8 mouse cellular contexts compared by ENCODE assay signal in genomic region chr13:58129687-58130246, GRCm38 (mm10). TPM values are rescaled to one million over a fixed set of nuclear protein-coding genes. Genes with fewer than 3 reads are reported as not detected.
DNase-seq lines count a peak whose midpoint lies in the region; ATAC-seq and TF ChIP-seq lines count a peak whose summit lies in the region.

No protein-coding gene starts in this region.

- no peaks in the 10 kb centered on the region for H3K9me3 ChIP-seq in hindbrain, embryonic 14.5 days (ENCODE audit: control insufficient read depth, low read length)

- peaks cover 9% of the 10 kb centered on the region for H3K4me1 ChIP-seq in liver, adult 2 months (ENCODE audit: control insufficient read depth, insufficient read depth, low read length)
- peaks cover 11% of the 10 kb centered on the region for H3K4me1 ChIP-seq in bone marrow macrophage, adult 2 months (ENCODE audit: control insufficient read depth, insufficient read depth, low read length)
- H3K4me1 ChIP-seq in hindbrain, embryonic 14.5 days (replicated peaks; ENCODE audit: control insufficient read depth, insufficient read depth, low read length) = peaks cover 25% of the 10 kb centered on the region

- peaks cover 2% of the 10 kb centered on the region; the same call in 1 of the 2 replicates for H3K36me3 ChIP-seq in liver, adult 2 months (ENCODE audit: control insufficient read depth, insufficient read depth, low read length)
- H3K36me3 ChIP-seq in hindbrain, embryonic 14.5 days (replicated peaks; ENCODE audit: control insufficient read depth, insufficient read depth) = peaks cover 10% of the 10 kb centered on the region

- whole genome bisulfite sequencing in liver, adult 2 months = 22% methylated on average over 4 of the region's 4 CpGs
- 38% methylated on average over 4 of the region's 4 CpGs for WGBS in hindbrain, embryonic 14.5 days

- H3K4me2 ChIP-seq in hindbrain, embryonic 14.5 days (replicated peaks) = peak overlapping the region; percentile 79

- H3K27me3 ChIP-seq in liver, adult 2 months (ENCODE audit: control insufficient read depth, insufficient read depth, low read length) = no peaks in the 10 kb centered on the region
- H3K27me3 ChIP-seq in hindbrain, embryonic 14.5 days (ENCODE audit: control insufficient read depth, insufficient read depth, low read length) = no peaks in the 10 kb centered on the region

- H3K9ac ChIP-seq in liver, adult 2 months (ENCODE audit: low read depth, low read length) = peak overlapping the region; percentile 90
- peak overlapping the region; percentile 100 for H3K9ac ChIP-seq in hindbrain, embryonic 14.5 days

- peak overlapping the region; percentile 93 for H3K27ac ChIP-seq in liver, adult 2 months (replicated peaks; ENCODE audit: insufficient read depth, low read depth, low read length)
- H3K27ac ChIP-seq in bone marrow macrophage, adult 2 months (ENCODE audit: insufficient read depth, low read depth, low read length) = peak overlapping the region; percentile 92
- peak overlapping the region; percentile 100 for H3K27ac ChIP-seq in hindbrain, embryonic 14.5 days

- TF ChIP-seq CTCF in liver, adult 2 months (IDR thresholded peaks at IDR 0.05; ENCODE audit: low read depth, low read length) = no peak
- TF ChIP-seq CTCF in bone marrow macrophage, adult 2 months (IDR thresholded peaks at IDR 0.05; ENCODE audit: low read depth, low read length) = no peak

- no peak for DNase-seq in liver, adult 2 months (ENCODE audit: extremely low read depth, low read depth, low spot score)
- DNase-seq in liver = no peak
- peak; percentile 24 for DNase-seq in hindbrain, embryonic 14.5 days (ENCODE audit: low spot score)
- peak; percentile 46 for DNase-seq in naive thymus-derived CD4-positive, alpha-beta T cell, adult 2 months (ENCODE audit: low read depth)
- no peak for DNase-seq in urinary bladder, postnatal 10 days (ENCODE audit: low spot score)
- DNase-seq in yolk sac, embryonic 10.5 days (ENCODE audit: low spot score) = no peak
- no peak for DNase-seq in Muller cell, postnatal 12 days (ENCODE audit: inconsistent ontology term)

- no peak for ATAC-seq in hindbrain, embryonic 14.5 days (ENCODE audit: low FRiP score)

- peak overlapping the region; percentile 88; the same call in 1 of the 2 replicates for H3K4me3 ChIP-seq in liver, adult 2 months (ENCODE audit: insufficient read depth, low read depth, low read length)
- peak overlapping the region; percentile 80 for H3K4me3 ChIP-seq in bone marrow macrophage, adult 2 months (ENCODE audit: insufficient read depth, low read length)
- H3K4me3 ChIP-seq in hindbrain, embryonic 14.5 days (replicated peaks; ENCODE audit: low read length) = peak overlapping the region; percentile 93

- TF ChIP-seq POLR2A in liver, adult 2 months (IDR thresholded peaks at IDR 0.05; ENCODE audit: extremely low read depth, insufficient read depth, low read length) = no peak
- TF ChIP-seq POLR2A in bone marrow macrophage, adult 2 months (IDR thresholded peaks at IDR 0.05; ENCODE audit: borderline replicate concordance, low read depth, low read length) = no peak

- peaks cover 12% of the 10 kb centered on the region for H3K79me2 ChIP-seq in liver, adult 2 months (ENCODE audit: control insufficient read depth, insufficient read depth, low read length)

RNA-seq across cellular contexts. Expression of gene Hnrnpa0, which starts 1.4 kb away (rescaled TPM):
- 16.1 and 20.3 TPM in 2 replicates for total RNA-seq in liver, adult 2 months (2014; rRNA removed)
- polyA plus RNA-seq in liver, adult 2 months (2012; rRNA removed) = 35.4 and 36.0 TPM in 2 replicates
- 76.2 and 80.8 TPM in 2 replicates for polyA plus RNA-seq in bone marrow macrophage, adult 2 months (2012; ENCODE audit: insufficient read depth, insufficient read length, missing spikeins)
- polyA plus RNA-seq in hindbrain, embryonic 14.5 days (2014; fragmentation: Nextera tagmentation; extraction: Ambion mirVana) = 50.2 and 56.9 TPM in 2 replicates

RNA-seq across cellular contexts. Expression of gene Klhl3, which starts 16.4 kb away (rescaled TPM):
- total RNA-seq in liver, adult 2 months (2014; rRNA removed) = 4.0 and 4.7 TPM in 2 replicates
- polyA plus RNA-seq in liver, adult 2 months (2012; rRNA removed) = 3.2 TPM in 2 replicates
- 0.44 and 0.79 TPM in 2 replicates for polyA plus RNA-seq in bone marrow macrophage, adult 2 months (2012; ENCODE audit: insufficient read depth, insufficient read length, missing spikeins)
- 10.8 and 11.9 TPM in 2 replicates for polyA plus RNA-seq in hindbrain, embryonic 14.5 days (2014; fragmentation: Nextera tagmentation; extraction: Ambion mirVana)

RNA-seq across cellular contexts. Expression of gene Idnk, which starts 27.7 kb away (rescaled TPM):
- total RNA-seq in liver, adult 2 months (2014; rRNA removed) = 34.0 and 34.5 TPM in 2 replicates
- polyA plus RNA-seq in liver, adult 2 months (2012; rRNA removed) = 26.9 and 27.3 TPM in 2 replicates
- polyA plus RNA-seq in bone marrow macrophage, adult 2 months (2012; ENCODE audit: insufficient read depth, insufficient read length, missing spikeins) = 45.7 and 49.4 TPM in 2 replicates
- 53.4 and 63.2 TPM in 2 replicates for polyA plus RNA-seq in hindbrain, embryonic 14.5 days (2014; fragmentation: Nextera tagmentation; extraction: Ambion mirVana)

Comparison
In these comparisons a context has a peak if more than half of its experiments do, and no peak if none do; other contexts are left out.
1. DNase-seq: peak in hindbrain, embryonic 14.5 days (single experiment) and naive thymus-derived CD4-positive, alpha-beta T cell, adult 2 months (single experiment); none in liver, adult 2 months (single experiment), liver (single experiment), urinary bladder, postnatal 10 days (single experiment), yolk sac, embryonic 10.5 days (single experiment) and Muller cell, postnatal 12 days (single experiment).
2. Peak in every context shown above with its lines, with median percentiles within 50 percentile points of each other: H3K27ac ChIP-seq and H3K4me3 ChIP-seq.